Mouse (Mus musculus): ENCODE measurements at regions not wholly inside any gene's neighbourhood (a gene's known extent, or its start where the extent isn't known, plus 50 kb on each side); places are given as distances from the start of the nearest gene placed in this dataset.

DNA sequence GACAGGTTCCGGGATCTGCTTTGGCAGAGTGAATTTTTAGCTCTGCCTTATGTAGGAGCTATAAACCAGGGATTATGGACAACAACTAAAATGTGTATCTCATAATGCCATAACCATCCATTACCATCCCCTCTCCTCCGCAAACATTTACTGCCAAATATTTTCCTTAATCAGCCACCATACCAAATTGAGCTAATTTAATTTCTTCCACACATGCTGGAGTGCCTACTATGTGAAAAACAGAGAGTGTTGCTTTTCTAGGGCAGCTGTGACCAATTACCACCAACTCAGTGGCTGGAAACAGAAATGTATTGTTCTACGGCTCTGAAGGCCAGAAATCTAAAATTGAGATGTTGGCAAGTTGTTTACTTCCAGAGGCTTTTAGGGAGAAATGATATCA, 506.0 kb upstream of the Fam92a start:
- Histone ChIP-seq H3K4me3 (replicated peaks; ENCODE audit: low read length) (no peak overlapping the region), H3K27ac (no peak overlapping the region), H3K27me3 (ENCODE audit: control insufficient read depth, insufficient read depth, low read length) (no peaks in the 10 kb centered on the region), H3K4me1 (replicated peaks; ENCODE audit: control insufficient read depth, insufficient read depth, low read length) (no peaks in the 10 kb centered on the region), H3K4me2 (replicated peaks) (no peak overlapping the region), H3K9ac (no peak overlapping the region), H3K36me3 (replicated peaks; ENCODE audit: control insufficient read depth, insufficient read depth) (no peaks in the 10 kb centered on the region), H3K9me3 (ENCODE audit: control insufficient read depth, low read length) (no peaks in the 10 kb centered on the region)
- ATAC-seq (ENCODE audit: low FRiP score) (no peak), DNase-seq (ENCODE audit: low spot score) (no peak)
- 83% methylated on average over 3 of the region's 3 CpGs for WGBS

DNA sequence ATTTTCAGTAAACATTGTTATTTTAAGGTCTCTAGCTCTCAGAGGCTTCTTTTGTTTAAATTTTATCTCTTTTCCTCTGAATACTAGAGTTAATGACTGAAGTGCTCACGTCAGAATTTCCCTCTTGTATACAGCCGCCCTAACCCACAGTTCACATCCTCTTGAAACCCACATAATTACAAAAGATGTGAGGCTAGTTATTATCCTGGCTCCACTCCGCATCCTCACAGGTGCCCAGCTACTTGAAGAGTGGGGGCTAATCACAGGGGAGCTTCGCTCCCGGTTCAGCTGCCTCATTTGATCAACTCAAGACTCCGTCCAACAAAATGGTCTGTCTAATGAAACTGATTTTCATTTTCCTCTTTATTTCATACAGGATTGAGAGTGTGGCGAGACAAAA, 499.6 kb upstream of the Fam92a start:
- H3K4me1 ChIP-seq (replicated peaks; ENCODE audit: control insufficient read depth, insufficient read depth, low read length), result no peaks in the 10 kb centered on the region
- H3K36me3 ChIP-seq (replicated peaks; ENCODE audit: control insufficient read depth, insufficient read depth), result no peaks in the 10 kb centered on the region
- no peak overlapping the region for H3K27ac ChIP-seq
- ATAC-seq (ENCODE audit: low FRiP score) (no peak), DNase-seq (ENCODE audit: low spot score) (no peak)
- no peaks in the 10 kb centered on the region for H3K9me3 ChIP-seq (ENCODE audit: control insufficient read depth, low read length)
- no peaks in the 10 kb centered on the region for H3K27me3 ChIP-seq (ENCODE audit: control insufficient read depth, insufficient read depth, low read length)
- WGBS, result 74% methylated on average over 7 of the region's 7 CpGs
- no peak overlapping the region for H3K4me2 ChIP-seq (replicated peaks)
- H3K9ac ChIP-seq, result no peak overlapping the region
- no peak overlapping the region for H3K4me3 ChIP-seq (replicated peaks; ENCODE audit: low read length)

DNA sequence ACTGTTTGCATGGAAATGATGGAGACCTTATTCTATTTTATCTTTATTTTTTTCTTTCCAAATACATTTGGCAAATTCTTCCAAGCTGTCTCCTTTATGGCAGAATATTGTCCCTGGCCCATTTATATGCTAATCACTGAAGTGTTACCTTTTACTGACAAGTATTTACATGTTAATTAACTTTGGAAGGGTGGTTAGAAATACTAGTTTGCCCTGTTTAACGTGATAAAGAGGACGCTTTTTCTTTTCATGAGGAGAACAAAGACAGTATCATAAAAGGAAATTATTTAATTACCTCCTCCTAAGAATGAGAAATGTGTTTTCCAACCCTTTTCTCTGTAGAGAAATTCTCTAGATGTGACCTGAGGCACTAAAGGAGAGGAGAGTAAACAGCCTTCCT, 491.4 kb upstream of the Fam92a start:
- H3K9ac ChIP-seq, result no peak overlapping the region
- no peak for ATAC-seq (ENCODE audit: low FRiP score)
- no peaks in the 10 kb centered on the region for H3K27me3 ChIP-seq (ENCODE audit: control insufficient read depth, insufficient read depth, low read length)
- no peak overlapping the region for H3K4me2 ChIP-seq (replicated peaks)
- H3K4me1 ChIP-seq (replicated peaks; ENCODE audit: control insufficient read depth, insufficient read depth, low read length), result peaks cover 5% of the 10 kb centered on the region
- H3K36me3 ChIP-seq (replicated peaks; ENCODE audit: control insufficient read depth, insufficient read depth), result no peaks in the 10 kb centered on the region
- H3K27ac ChIP-seq, result no peak overlapping the region
- WGBS, result 6% methylated on average over 2 of the region's 2 CpGs
- H3K4me3 ChIP-seq (replicated peaks; ENCODE audit: low read length), result no peak overlapping the region
- no peaks in the 10 kb centered on the region for H3K9me3 ChIP-seq (ENCODE audit: control insufficient read depth, low read length)
- no peak for DNase-seq (ENCODE audit: low spot score)

DNA sequence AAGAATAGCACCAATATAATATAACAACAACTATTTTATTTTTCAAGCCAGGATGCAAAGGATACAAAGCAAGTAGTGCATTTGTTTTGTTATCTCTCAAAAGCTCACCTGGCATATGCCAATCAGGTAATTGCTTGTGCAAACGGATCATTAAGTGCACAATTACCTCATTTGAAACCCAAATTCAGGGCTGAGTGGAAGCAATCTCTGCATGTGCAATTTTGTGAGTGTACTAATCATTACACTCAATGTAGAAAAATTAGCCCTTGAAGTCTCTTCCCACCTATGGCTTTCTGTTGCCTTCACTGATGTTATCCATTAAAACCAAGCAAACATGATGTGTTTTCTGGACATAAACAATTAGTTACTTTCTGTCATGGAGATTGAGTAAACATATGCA, 490.9 kb upstream of the Fam92a start:
- Histone ChIP-seq H3K4me3 (replicated peaks; ENCODE audit: low read length) (no peak overlapping the region), H3K4me2 (replicated peaks) (no peak overlapping the region), H3K4me1 (replicated peaks; ENCODE audit: control insufficient read depth, insufficient read depth, low read length) (peaks cover 5% of the 10 kb centered on the region), H3K9ac (no peak overlapping the region), H3K27me3 (ENCODE audit: control insufficient read depth, insufficient read depth, low read length) (no peaks in the 10 kb centered on the region), H3K36me3 (replicated peaks; ENCODE audit: control insufficient read depth, insufficient read depth) (no peaks in the 10 kb centered on the region), H3K27ac (no peak overlapping the region), H3K9me3 (ENCODE audit: control insufficient read depth, low read length) (no peaks in the 10 kb centered on the region)
- DNase-seq (ENCODE audit: low spot score), result no peak
- WGBS, result 40% methylated on average over 1 of the region's 1 CpGs
- no peak for ATAC-seq (ENCODE audit: low FRiP score)

DNA sequence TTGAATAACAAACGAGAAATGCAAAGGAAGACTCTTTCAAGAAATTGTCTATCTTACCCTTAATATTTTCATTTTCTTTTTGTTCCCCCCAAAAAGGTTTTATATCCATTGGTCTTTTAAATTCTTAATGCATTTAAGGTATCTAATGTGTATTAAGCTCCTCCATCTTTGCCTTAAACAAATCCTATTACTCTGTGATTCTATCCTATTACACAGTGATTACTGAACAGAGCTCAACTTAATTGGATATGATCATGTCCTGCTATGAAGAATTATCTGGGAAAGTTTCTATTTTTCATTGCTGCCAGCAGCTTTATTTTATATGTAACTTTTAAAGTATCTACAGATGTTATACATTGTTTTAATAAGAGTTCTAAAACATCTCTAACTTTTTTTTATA, 487.3 kb upstream of the Fam92a start:
- DNase-seq (ENCODE audit: low spot score), result no peak

DNA sequence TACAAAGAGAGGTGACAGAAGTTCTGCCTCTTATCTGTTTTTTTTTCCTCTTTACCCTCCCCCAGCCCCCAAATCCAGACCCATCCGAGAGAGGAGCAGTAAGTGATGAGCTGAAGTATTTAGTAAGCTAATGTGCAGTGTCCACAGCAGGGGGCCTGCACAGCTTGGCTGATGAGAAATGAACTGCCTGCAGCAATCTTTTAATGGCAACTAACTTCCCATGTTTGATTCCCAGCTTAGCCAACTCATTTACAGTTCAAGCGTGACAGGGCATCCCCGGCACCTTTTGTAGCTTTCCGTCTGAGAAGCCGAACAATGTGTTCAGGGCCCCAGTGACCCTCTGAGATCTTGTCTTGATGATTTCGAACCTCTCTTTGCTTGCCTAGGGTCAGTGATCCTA, 486.8 kb upstream of the Fam92a start:
- no peak overlapping the region for H3K27ac ChIP-seq
- DNase-seq (ENCODE audit: low spot score), result peak; percentile 46
- no peak for ATAC-seq (ENCODE audit: low FRiP score)
- H3K27me3 ChIP-seq (ENCODE audit: control insufficient read depth, insufficient read depth, low read length), result no peaks in the 10 kb centered on the region
- H3K9ac ChIP-seq, result no peak overlapping the region
- H3K4me1 ChIP-seq (replicated peaks; ENCODE audit: control insufficient read depth, insufficient read depth, low read length), result peaks cover 20% of the 10 kb centered on the region
- WGBS, result 14% methylated on average over 6 of the region's 6 CpGs
- no peak overlapping the region for H3K4me3 ChIP-seq (replicated peaks; ENCODE audit: low read length)
- no peaks in the 10 kb centered on the region for H3K9me3 ChIP-seq (ENCODE audit: control insufficient read depth, low read length)
- H3K4me2 ChIP-seq (replicated peaks), result no peak overlapping the region
- no peaks in the 10 kb centered on the region for H3K36me3 ChIP-seq (replicated peaks; ENCODE audit: control insufficient read depth, insufficient read depth)

More for the DNA sequence above, 487.3 kb upstream of the Fam92a start:
- ATAC-seq (ENCODE audit: low FRiP score), result no peak
- H3K36me3 ChIP-seq (replicated peaks; ENCODE audit: control insufficient read depth, insufficient read depth), result no peaks in the 10 kb centered on the region
- H3K4me1 ChIP-seq (replicated peaks; ENCODE audit: control insufficient read depth, insufficient read depth, low read length), result peaks cover 20% of the 10 kb centered on the region
- no peaks in the 10 kb centered on the region for H3K27me3 ChIP-seq (ENCODE audit: control insufficient read depth, insufficient read depth, low read length)
- 58% methylated on average over 1 of the region's 1 CpGs for WGBS
- no peaks in the 10 kb centered on the region for H3K9me3 ChIP-seq (ENCODE audit: control insufficient read depth, low read length)
- H3K27ac ChIP-seq, result no peak overlapping the region
- H3K4me2 ChIP-seq (replicated peaks), result no peak overlapping the region
- no peak overlapping the region for H3K4me3 ChIP-seq (replicated peaks; ENCODE audit: low read length)
- no peak overlapping the region for H3K9ac ChIP-seq

DNA sequence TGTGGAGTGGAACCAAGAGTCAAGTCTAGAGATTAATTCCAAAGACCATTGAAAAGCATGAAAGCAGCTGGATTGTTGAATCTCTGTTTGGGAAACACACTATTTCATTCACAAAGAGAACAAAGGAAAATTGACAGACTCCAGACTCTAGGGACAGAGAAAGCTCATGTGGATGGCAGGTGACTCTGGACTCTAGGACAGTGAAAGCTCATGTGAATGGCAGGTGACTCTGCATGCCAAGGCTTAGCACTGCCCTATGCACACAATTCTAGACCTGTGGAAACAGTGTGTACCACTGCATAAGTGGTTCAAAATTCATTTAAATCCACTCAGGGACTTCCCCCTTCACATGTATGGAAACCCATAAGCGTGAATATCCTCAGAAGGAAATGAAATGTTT, 486.0 kb upstream of the Fam92a start:
- H3K4me3 ChIP-seq (replicated peaks; ENCODE audit: low read length), result no peak overlapping the region
- 81% methylated on average over 1 of the region's 1 CpGs for WGBS
- no peaks in the 10 kb centered on the region for H3K27me3 ChIP-seq (ENCODE audit: control insufficient read depth, insufficient read depth, low read length)
- no peak for ATAC-seq (ENCODE audit: low FRiP score)
- no peaks in the 10 kb centered on the region for H3K9me3 ChIP-seq (ENCODE audit: control insufficient read depth, low read length)
- DNase-seq (ENCODE audit: low spot score), result no peak
- H3K4me2 ChIP-seq (replicated peaks), result no peak overlapping the region
- H3K9ac ChIP-seq, result no peak overlapping the region
- H3K4me1 ChIP-seq (replicated peaks; ENCODE audit: control insufficient read depth, insufficient read depth, low read length), result peaks cover 20% of the 10 kb centered on the region
- no peaks in the 10 kb centered on the region for H3K36me3 ChIP-seq (replicated peaks; ENCODE audit: control insufficient read depth, insufficient read depth)
- no peak overlapping the region for H3K27ac ChIP-seq

DNA sequence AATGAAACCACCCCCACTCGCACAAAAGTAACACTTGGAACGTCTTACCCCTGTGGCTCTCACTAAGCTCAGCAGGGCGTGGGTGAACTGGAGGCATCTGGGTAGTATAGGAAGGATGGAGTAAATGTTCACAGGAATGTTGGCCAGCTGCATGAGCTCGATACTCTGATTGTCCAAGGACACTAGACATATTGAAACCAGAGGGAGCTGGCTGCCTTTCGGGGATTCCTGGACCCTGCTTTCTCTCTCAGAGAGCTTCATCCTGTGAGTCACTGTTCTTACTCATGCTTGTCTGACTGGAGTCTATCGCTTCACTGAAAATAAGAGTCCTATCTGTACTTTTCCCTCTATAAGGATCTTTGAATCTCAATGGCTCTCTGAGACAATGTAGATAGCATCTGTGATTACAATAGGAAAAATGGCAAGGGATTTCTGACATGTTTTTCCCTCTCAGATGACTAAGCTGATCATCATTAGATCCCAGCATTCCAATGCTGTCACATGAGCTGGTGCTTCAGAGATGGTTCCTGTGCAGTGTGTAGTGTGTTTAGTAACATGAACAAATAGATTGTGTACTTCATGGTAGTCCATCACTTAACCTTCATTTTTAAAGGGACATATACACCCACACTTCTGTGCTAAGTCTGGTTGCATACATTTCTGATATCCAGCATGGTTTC, 485.2 kb upstream of the Fam92a start:
- Histone ChIP-seq H3K9me3 (ENCODE audit: control insufficient read depth, low read length) (no peaks in the 10 kb centered on the region), H3K27ac (no peak overlapping the region), H3K4me2 (replicated peaks) (no peak overlapping the region), H3K4me1 (replicated peaks; ENCODE audit: control insufficient read depth, insufficient read depth, low read length) (peaks cover 20% of the 10 kb centered on the region; the same call in 1 of the 2 replicates), H3K4me3 (replicated peaks; ENCODE audit: low read length) (no peak overlapping the region), H3K9ac (no peak overlapping the region), H3K27me3 (ENCODE audit: control insufficient read depth, insufficient read depth, low read length) (no peaks in the 10 kb centered on the region), H3K36me3 (replicated peaks; ENCODE audit: control insufficient read depth, insufficient read depth) (no peaks in the 10 kb centered on the region)
- DNase-seq (ENCODE audit: low spot score), result no peak
- ATAC-seq (ENCODE audit: low FRiP score), result no peak
- 87% methylated on average over 6 of the region's 6 CpGs for WGBS

DNA sequence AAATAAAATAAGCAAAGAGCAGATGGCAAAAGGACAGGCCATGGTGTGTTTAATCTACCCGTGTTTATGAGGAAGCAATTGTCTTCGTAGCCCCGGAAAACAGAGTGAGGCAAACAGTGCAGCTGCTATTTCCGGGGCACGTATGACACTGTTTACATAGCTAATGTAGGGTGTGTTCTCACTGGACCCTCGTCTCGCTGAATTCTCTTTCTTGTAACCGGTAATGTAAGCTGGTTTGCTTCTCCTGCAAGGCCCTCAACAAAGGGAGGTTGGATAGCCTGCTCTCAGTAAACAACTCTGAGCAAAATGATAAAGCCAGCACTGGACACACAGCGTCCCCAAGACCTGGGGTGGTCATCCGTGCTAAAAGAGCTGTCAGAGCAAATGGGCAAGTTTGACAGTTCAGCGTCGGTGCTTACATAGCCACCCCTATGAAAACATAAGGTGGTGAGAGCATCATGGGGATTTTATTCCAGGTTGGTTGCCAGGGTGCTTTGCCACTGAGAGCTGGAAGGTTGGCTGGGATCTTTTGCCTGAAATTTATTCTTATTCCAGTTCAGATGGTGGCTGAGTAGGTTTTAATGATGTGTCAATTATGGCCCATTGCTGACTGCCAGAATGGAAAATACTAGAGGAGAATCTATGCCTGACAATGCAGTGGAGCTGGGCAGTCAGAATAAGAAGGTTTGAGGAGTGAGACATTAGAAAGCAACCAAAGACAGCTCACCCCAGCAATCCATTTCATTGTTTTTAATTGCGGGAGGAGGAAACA, 483.8 kb upstream of the Fam92a start:
- Histone ChIP-seq H3K27me3 (ENCODE audit: control insufficient read depth, insufficient read depth, low read length) (no peaks in the 10 kb centered on the region), H3K4me1 (replicated peaks; ENCODE audit: control insufficient read depth, insufficient read depth, low read length) (peaks cover 20% of the 10 kb centered on the region; the same call in 1 of the 2 replicates), H3K9me3 (ENCODE audit: control insufficient read depth, low read length) (no peaks in the 10 kb centered on the region), H3K36me3 (replicated peaks; ENCODE audit: control insufficient read depth, insufficient read depth) (no peaks in the 10 kb centered on the region), H3K4me2 (replicated peaks) (peak overlapping the region; percentile 34), H3K4me3 (replicated peaks; ENCODE audit: low read length) (no peak overlapping the region), H3K9ac (peak overlapping the region; percentile 18; the same call in 1 of the 2 replicates), H3K27ac (peak overlapping the region; percentile 61)
- ATAC-seq (ENCODE audit: low FRiP score) (peak; percentile 21; the same call in 1 of the 2 replicates), DNase-seq (ENCODE audit: low spot score) (no peak)
- WGBS, result 33% methylated on average over 13 of the region's 13 CpGs
